Mouse (Mus musculus) heart, adult 2 months (tissue): ENCODE measurements at regions not wholly inside any gene's neighbourhood (a gene's known extent, or its start where the extent isn't known, plus 50 kb on each side); places are given as distances from the start of the nearest gene placed in this dataset.

Source experiments
- CTCF ChIP-seq: fragments of 200-600 bp; IDR thresholded peaks from 2 replicates; pipeline ENCODE4 v1.8.1; 2022; ENCODE audit warnings: antibody characterized with exemption, mild to moderate bottlenecking, moderate library complexity
- EP300 ChIP-seq: fragments of 200-500 bp; IDR thresholded peaks from 2 replicates; pipeline ENCODE4 v1.6.1; 2011; ENCODE audit warnings: low read depth, low read length, control low read depth; ENCODE audit not compliant: insufficient read depth
- POLR2A ChIP-seq: fragments of 200-500 bp; IDR thresholded peaks from 2 replicates; pipeline ENCODE4 v1.6.1; 2011; ENCODE audit warnings: mild to moderate bottlenecking, low read depth, low read length, control low read depth; ENCODE audit not compliant: insufficient read depth

GRCm38 (mm10) chr19:21940114-21940513 is 162.0 kb downstream of the Cemip2 start:
- TF ChIP-seq CTCF: no peak
- TF ChIP-seq EP300: no peak
- no peak for TF ChIP-seq POLR2A
